Mouse (Mus musculus): ENCODE results near the gene Dhrs3. TPM values are rescaled to one million over a fixed set of nuclear protein-coding genes. Genes with fewer than 3 reads are reported as not detected.

Gene Dhrs3
- polyA plus RNA-seq, 1 experiment from 2014 or later = 30.0 TPM

GRCm38 (mm10) chr4:144889505-144890301, 2.9 kb upstream of the Dhrs3 start:
- Histone ChIP-seq H3K36me3 (no peaks in the 10 kb centered on the region), H3K4me1 (replicated peaks) (peaks cover 30% of the 10 kb centered on the region), H3K4me2 (no peak overlapping the region), H3K9me3 (replicated peaks) (no peaks in the 10 kb centered on the region), H3K9ac (no peak overlapping the region), H3K4me3 (no peak overlapping the region), H3K27me3 (replicated peaks) (peaks cover 5% of the 10 kb centered on the region; the same call in 1 of the 2 replicates), H3K27ac (ENCODE audit: poor library complexity, severe bottlenecking) (no peak overlapping the region)
- ATAC-seq (ENCODE audit: insufficient number of reproducible peaks, low FRiP score) = no peak
- WGBS = 65% methylated on average over 9 of the region's 9 CpGs

DNA sequence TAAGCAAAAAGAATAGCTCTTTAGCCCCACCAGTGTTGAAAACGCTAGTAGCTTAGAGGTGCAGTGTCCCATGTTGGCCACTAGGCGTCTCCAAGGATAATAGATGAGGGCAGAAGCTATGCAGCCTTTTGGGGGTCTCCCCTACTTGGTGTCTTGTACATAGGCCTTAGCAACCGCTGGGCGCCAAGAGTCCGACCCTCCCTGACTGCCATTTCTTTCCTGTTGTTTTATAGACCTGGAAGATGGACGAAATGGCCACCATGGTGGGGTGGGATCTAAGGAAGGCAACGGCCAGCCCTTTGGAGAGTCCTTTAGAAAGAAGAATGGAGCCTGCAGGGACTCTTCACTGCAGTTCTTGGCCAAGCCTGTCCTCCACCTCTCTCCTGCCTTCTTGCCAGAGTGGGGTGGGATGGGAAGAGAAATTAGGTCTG, 1.9 kb upstream of the Dhrs3 start:
- ATAC-seq (ENCODE audit: insufficient number of reproducible peaks, low FRiP score) = 0 out of 2 replicates have a peak, but pooled peaks have one; percentile 19

DNA sequence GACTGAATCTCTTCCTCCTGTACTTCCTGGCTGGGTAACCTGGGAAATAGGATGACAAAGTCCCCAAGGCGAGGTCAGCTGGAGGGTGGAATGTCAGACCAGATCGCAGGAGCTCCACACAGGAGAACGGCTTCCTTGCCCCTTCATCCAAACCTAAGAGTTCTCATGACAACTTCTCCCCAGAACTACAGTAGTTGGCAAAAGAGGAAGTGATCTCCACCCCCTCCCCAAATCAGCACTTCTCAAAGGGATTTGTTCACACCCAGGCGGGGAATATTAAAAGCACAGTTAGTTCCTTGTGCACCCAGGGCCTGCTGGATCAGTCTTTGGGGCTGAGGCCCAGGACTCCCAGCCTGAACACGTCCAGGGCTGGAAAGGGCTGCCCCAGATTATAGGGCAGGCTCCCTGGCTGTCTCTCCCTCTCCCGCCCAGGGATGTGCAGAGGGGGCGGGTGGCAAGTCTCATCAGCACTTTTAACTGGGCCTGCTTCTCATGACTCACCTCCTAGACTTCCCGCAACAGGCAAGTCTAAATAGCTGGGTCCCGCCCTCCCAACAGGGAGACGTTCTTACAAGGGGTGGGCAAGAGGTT, 1.4 kb upstream of the Dhrs3 start:
- Histone ChIP-seq H3K27me3 (replicated peaks) (peaks cover 13% of the 10 kb centered on the region; the same call in 1 of the 2 replicates), H3K27ac (ENCODE audit: poor library complexity, severe bottlenecking) (no peak overlapping the region), H3K9ac (no peak overlapping the region), H3K4me2 (peak overlapping the region; percentile 94; the same call in 1 of the 2 replicates), H3K4me3 (no peak overlapping the region), H3K4me1 (replicated peaks) (peaks cover 44% of the 10 kb centered on the region), H3K36me3 (no peaks in the 10 kb centered on the region), H3K9me3 (replicated peaks) (no peaks in the 10 kb centered on the region)
- WGBS = 43% methylated on average over 10 of the region's 10 CpGs
- ATAC-seq (ENCODE audit: insufficient number of reproducible peaks, low FRiP score) = no peak

More for the DNA sequence above, 1.9 kb upstream of the Dhrs3 start:
- no peak overlapping the region for H3K27ac ChIP-seq (ENCODE audit: poor library complexity, severe bottlenecking)
- H3K4me2 ChIP-seq = 0 out of 2 replicates have a peak overlapping the region, but pooled peaks have one; percentile 3
- no peak overlapping the region for H3K9ac ChIP-seq
- H3K36me3 ChIP-seq = no peaks in the 10 kb centered on the region
- H3K27me3 ChIP-seq (replicated peaks) = peaks cover 11% of the 10 kb centered on the region; the same call in 1 of the 2 replicates
- peaks cover 39% of the 10 kb centered on the region for H3K4me1 ChIP-seq (replicated peaks)
- no peak overlapping the region for H3K4me3 ChIP-seq
- no peaks in the 10 kb centered on the region for H3K9me3 ChIP-seq (replicated peaks)
- 13% methylated on average over 7 of the region's 7 CpGs for WGBS

DNA sequence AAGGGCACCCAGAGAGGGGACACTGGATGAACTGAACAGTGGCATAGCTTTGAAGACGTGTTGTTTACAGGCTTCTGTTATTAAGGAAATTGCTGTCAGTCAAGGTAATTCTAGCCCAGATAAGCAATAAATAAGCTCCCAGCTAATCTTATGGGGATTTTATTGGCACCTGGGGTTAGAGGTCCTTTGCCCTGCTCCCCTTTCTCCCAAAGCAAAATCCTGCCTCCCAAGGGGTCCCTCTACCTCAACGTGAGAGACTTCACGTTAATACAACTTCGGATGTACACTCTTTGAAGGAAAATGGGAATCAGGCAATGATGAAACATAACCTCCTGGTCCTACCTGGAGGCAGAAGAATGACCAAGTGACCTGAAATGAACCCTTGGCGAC, 889 bp upstream of the Dhrs3 start:
- Histone ChIP-seq H3K4me3 (peak overlapping the region; percentile 57), H3K9ac (peak overlapping the region; percentile 71; the same call in 1 of the 2 replicates)
- ATAC-seq (ENCODE audit: insufficient number of reproducible peaks, low FRiP score) = no peak

DNA sequence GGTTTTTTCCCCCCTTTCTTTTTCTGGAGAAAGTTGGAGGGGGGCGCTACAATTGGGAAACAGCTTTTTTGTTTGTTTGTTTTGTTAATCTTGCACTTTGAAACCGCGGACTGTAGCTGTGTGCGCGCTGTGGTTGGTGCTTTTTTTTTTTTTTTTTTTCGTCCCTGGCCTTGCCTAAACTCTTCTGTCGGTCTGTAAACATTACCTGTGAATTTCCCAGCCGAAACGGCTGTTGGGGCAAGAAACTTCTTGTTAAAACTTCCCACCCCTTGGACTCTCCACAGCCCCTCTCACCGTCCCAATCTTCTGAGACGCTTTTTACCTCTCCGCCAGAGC, 278 bp downstream of the Dhrs3 start:
- Histone ChIP-seq H3K36me3 (no peaks in the 10 kb centered on the region), H3K4me3 (peak overlapping the region; percentile 57), H3K4me1 (replicated peaks) (peaks cover 59% of the 10 kb centered on the region), H3K27me3 (replicated peaks) (peaks cover 13% of the 10 kb centered on the region; the same call in 1 of the 2 replicates), H3K9me3 (replicated peaks) (no peaks in the 10 kb centered on the region), H3K9ac (peak overlapping the region; percentile 71), H3K4me2 (peak overlapping the region; percentile 94), H3K27ac (ENCODE audit: poor library complexity, severe bottlenecking) (no peak overlapping the region; the same call in 1 of the 2 replicates)
- 0% methylated on average over 12 of the region's 12 CpGs for WGBS
- no peak for ATAC-seq (ENCODE audit: insufficient number of reproducible peaks, low FRiP score)

More for the DNA sequence above, 889 bp upstream of the Dhrs3 start:
- WGBS = 22% methylated on average over 5 of the region's 5 CpGs
- H3K9me3 ChIP-seq (replicated peaks) = no peaks in the 10 kb centered on the region
- H3K4me2 ChIP-seq = peak overlapping the region; percentile 94
- H3K27me3 ChIP-seq (replicated peaks) = peaks cover 13% of the 10 kb centered on the region; the same call in 1 of the 2 replicates
- H3K27ac ChIP-seq (ENCODE audit: poor library complexity, severe bottlenecking) = no peak overlapping the region
- peaks cover 49% of the 10 kb centered on the region for H3K4me1 ChIP-seq (replicated peaks)
- H3K36me3 ChIP-seq = no peaks in the 10 kb centered on the region

DNA sequence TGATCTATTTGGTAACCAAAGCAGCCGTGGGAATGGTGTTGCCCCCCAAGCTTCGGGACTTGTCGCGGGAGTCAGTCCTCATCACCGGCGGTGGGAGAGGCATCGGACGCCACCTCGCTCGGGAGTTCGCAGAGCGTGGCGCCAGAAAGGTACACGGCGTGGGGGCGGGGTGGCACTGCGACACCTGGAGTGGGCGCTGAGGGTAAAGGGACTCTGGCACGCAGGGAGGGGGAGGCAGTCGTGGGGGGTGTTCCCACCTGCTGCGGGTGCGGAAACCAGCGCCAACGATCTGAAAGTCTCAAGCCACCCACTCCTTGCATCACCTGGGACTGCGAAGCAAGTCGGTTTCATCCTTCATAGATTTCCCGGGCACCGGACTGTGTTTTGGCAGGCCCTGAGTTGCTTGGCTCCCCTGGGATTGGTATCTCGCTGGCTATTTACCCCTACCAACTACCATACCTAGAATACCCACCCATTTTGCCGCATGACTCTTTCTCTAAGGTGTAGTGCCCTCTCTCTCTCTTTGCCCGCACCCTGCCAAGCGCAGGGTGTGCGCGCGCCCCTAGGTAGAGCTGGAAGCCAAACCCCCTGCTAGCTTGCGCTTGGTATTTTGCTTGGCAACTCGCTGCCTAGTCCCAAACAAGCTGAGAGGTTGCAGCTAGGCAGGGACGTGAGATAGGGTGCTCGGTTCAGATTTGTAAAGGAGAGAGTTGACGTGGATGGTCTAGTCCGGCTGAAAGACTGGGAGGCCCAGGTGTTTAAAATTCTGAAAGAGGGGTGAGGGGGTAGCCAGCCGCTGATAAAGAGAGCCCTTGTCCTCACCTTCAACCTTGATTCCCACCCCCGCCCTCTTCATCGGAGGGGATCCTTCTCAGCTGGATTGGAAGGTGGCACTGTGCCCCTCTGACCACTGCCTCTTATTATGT, 1.2 kb downstream of the Dhrs3 start:
- Histone ChIP-seq H3K36me3 (peaks cover 2% of the 10 kb centered on the region; the same call in 1 of the 2 replicates), H3K9me3 (replicated peaks) (peaks cover 3% of the 10 kb centered on the region; the same call in 1 of the 2 replicates), H3K4me1 (replicated peaks) (peaks cover 64% of the 10 kb centered on the region), H3K9ac (peak overlapping the region; percentile 71), H3K27ac (ENCODE audit: poor library complexity, severe bottlenecking) (no peak overlapping the region), H3K4me2 (peak overlapping the region; percentile 94), H3K27me3 (replicated peaks) (peaks cover 13% of the 10 kb centered on the region; the same call in 1 of the 2 replicates), H3K4me3 (peak overlapping the region; percentile 57)
- ATAC-seq (ENCODE audit: insufficient number of reproducible peaks, low FRiP score) = no peak
- WGBS = 1% methylated on average over 44 of the region's 44 CpGs

- ATAC-seq (ENCODE audit: insufficient number of reproducible peaks, low FRiP score) = no peak
- Histone ChIP-seq H3K4me3 (peak overlapping the region; percentile 57), H3K4me1 (replicated peaks) (peaks cover 64% of the 10 kb centered on the region)
Observed at GRCm38 (mm10) chr4:144894487-144895210, 2.0 kb downstream of the Dhrs3 start.

GRCm38 (mm10) chr4:144895211-144895590, 2.6 kb downstream of the Dhrs3 start:
- peak overlapping the region; percentile 71; the same call in 1 of the 2 replicates for H3K9ac ChIP-seq
- peaks cover 64% of the 10 kb centered on the region for H3K4me1 ChIP-seq (replicated peaks)
- ATAC-seq (ENCODE audit: insufficient number of reproducible peaks, low FRiP score) = no peak

More at GRCm38 (mm10) chr4:144894487-144895210, 2.0 kb downstream of the Dhrs3 start:
- Histone ChIP-seq H3K36me3 (peaks cover 4% of the 10 kb centered on the region; the same call in 1 of the 2 replicates), H3K27ac (ENCODE audit: poor library complexity, severe bottlenecking) (0 out of 2 replicates have a peak overlapping the region, but pooled peaks have one; percentile 2), H3K9ac (peak overlapping the region; percentile 71; the same call in 1 of the 2 replicates), H3K4me2 (peak overlapping the region; percentile 94), H3K9me3 (replicated peaks) (peaks cover 3% of the 10 kb centered on the region; the same call in 1 of the 2 replicates), H3K27me3 (replicated peaks) (peaks cover 14% of the 10 kb centered on the region; the same call in 1 of the 2 replicates)
- 10% methylated on average over 11 of the region's 11 CpGs for WGBS

GRCm38 (mm10) chr4:144896321-144896720, 3.7 kb downstream of the Dhrs3 start:
- Histone ChIP-seq H3K27ac (ENCODE audit: poor library complexity, severe bottlenecking) (0 out of 2 replicates have a peak overlapping the region, but pooled peaks have one; percentile 12), H3K4me1 (replicated peaks) (peaks cover 59% of the 10 kb centered on the region), H3K9me3 (replicated peaks) (peaks cover 3% of the 10 kb centered on the region; the same call in 1 of the 2 replicates), H3K36me3 (peaks cover 4% of the 10 kb centered on the region; the same call in 1 of the 2 replicates), H3K27me3 (replicated peaks) (peaks cover 25% of the 10 kb centered on the region), H3K9ac (no peak overlapping the region), H3K4me2 (peak overlapping the region; percentile 94), H3K4me3 (no peak overlapping the region)
- 41% methylated on average over 3 of the region's 3 CpGs for WGBS
- no peak for ATAC-seq (ENCODE audit: insufficient number of reproducible peaks, low FRiP score)

More at GRCm38 (mm10) chr4:144895211-144895590, 2.6 kb downstream of the Dhrs3 start:
- H3K4me3 ChIP-seq = peak overlapping the region; percentile 57
- H3K36me3 ChIP-seq = peaks cover 4% of the 10 kb centered on the region; the same call in 1 of the 2 replicates
- H3K4me2 ChIP-seq = peak overlapping the region; percentile 94
- peaks cover 20% of the 10 kb centered on the region; the same call in 1 of the 2 replicates for H3K27me3 ChIP-seq (replicated peaks)
- WGBS = 46% methylated on average over 2 of the region's 2 CpGs
- H3K27ac ChIP-seq (ENCODE audit: poor library complexity, severe bottlenecking) = 0 out of 2 replicates have a peak overlapping the region, but pooled peaks have one; percentile 2
- H3K9me3 ChIP-seq (replicated peaks) = peaks cover 3% of the 10 kb centered on the region; the same call in 1 of the 2 replicates

All from heart, embryonic 12.5 days (tissue).